Mouse (Mus musculus): ENCODE measurements at regions not wholly inside any gene's neighbourhood (a gene's known extent, or its start where the extent isn't known, plus 50 kb on each side); places are given as distances from the start of the nearest gene placed in this dataset.

- TF ChIP-seq CTCF (IDR thresholded peaks at IDR 0.05) (no peak), EP300 (IDR thresholded peaks at IDR 0.05) (no peak)
Measured at GRCm38 (mm10) chr10:27863625-27864024, 211.0 kb upstream of the Ptprk start.

Data from lung, postnatal 0 days (tissue).